Mouse (Mus musculus) bone marrow, adult 2 months (tissue): ENCODE data around the gene Aoc3. TPM values are rescaled to one million over a fixed set of nuclear protein-coding genes. Genes with fewer than 3 reads are reported as not detected.

Experiments
- H3K27ac ChIP-seq: fragments of 200-500 bp; 2 replicates; pipeline ENCODE4 v1.5.1; 2012; ENCODE audit warnings: low read depth, mild to moderate bottlenecking, control low read depth, inconsistent platforms, low read length; ENCODE audit not compliant: control insufficient read depth, poor library complexity, insufficient read depth
- H3K4me1 ChIP-seq: fragments of 200-500 bp; 2 replicates; pipeline ENCODE4 v1.6.1; 2011; ENCODE audit warnings: low read length; ENCODE audit not compliant: control insufficient read depth, insufficient read depth
- H3K4me3 ChIP-seq: fragments of 200-500 bp; replicated peaks from 2 replicates; pipeline ENCODE3; 2011; ENCODE audit warnings: mild to moderate bottlenecking, low read depth, low read length, control low read depth; ENCODE audit not compliant: control insufficient read depth
- CTCF ChIP-seq: fragments of 200-500 bp; IDR thresholded peaks from 2 replicates; pipeline ENCODE4 v1.5.1; 2011; ENCODE audit warnings: low read length, control low read depth; ENCODE audit not compliant: control insufficient read depth, insufficient read depth
- POLR2A ChIP-seq: fragments of 200-500 bp; IDR thresholded peaks from 2 replicates; pipeline ENCODE4 v1.6.1; 2011; ENCODE audit warnings: low read depth, mild to moderate bottlenecking, control low read depth, low read length, borderline replicate concordance; ENCODE audit not compliant: control insufficient read depth
- WGBS: fragments of 180-500 bp; shearing (Covaris S2); methylation state at CpG from one replicate; pipeline ENCODE4 v1.1.7; 2018; 5-methylcytosine and 5-hydroxymethylcytosine counted together
- polyA plus RNA-seq: library from polyadenylated mRNA; stranded (reverse); fragments of >200 nt; gene quantifications from 2 replicates; pipeline ENCODE4 v1.2.4, GENCODE M21; 2011; ENCODE audit warnings: low replicate concordance; ENCODE audit not compliant: missing spikeins, insufficient read depth, insufficient read length

Aoc3 gene
- polyA plus RNA-seq, 1 experiment, result 0.82 TPM

GRCm38 (mm10) chr11:101351721-101352111 is 21.3 kb downstream of the Aoc3 start:
- Histone ChIP-seq H3K4me1 (no peaks in the 10 kb centered on the region), H3K27ac (no peak overlapping the region), H3K4me3 (no peak overlapping the region)
- WGBS, result 70% methylated on average over 3 of the region's 3 CpGs
- TF ChIP-seq CTCF (no peak), POLR2A (no peak)

- peaks cover 2% of the 10 kb centered on the region; the same call in 1 of the 2 replicates for H3K4me1 ChIP-seq
- WGBS, result 89% methylated on average over 12 of the region's 12 CpGs
- H3K4me3 ChIP-seq, result no peak overlapping the region
- no peak overlapping the region for H3K27ac ChIP-seq
- TF ChIP-seq CTCF, result no peak
- no peak for TF ChIP-seq POLR2A
Observed at GRCm38 (mm10) chr11:101353436-101353835, 23.0 kb downstream of the Aoc3 start.

- TF ChIP-seq CTCF (no peak), POLR2A (no peak)
- Histone ChIP-seq H3K4me1 (peaks cover 2% of the 10 kb centered on the region; the same call in 1 of the 2 replicates), H3K27ac (no peak overlapping the region), H3K4me3 (no peak overlapping the region)
- 85% methylated on average over 5 of the region's 5 CpGs for WGBS
Observed at GRCm38 (mm10) chr11:101354438-101355010, 24.1 kb downstream of the Aoc3 start.

DNA sequence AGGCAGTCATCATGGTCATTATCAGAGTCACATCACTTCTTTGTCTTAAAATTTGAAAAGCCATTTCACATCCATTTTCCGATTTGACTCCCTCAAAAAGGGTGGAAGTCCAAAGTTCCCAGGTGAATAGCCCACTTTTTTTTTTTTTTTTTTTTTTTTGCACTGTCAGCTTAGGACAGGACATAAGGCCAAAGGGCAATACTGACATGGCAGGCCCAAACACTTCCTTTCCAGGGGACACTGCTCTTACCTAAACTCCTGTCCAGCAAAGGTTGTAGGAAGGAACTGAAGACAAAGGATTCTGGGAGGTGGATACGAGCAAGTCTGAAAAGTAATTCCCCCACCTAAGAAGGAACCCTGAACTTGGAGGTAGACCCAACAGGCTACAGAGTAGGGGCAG is 25.5 kb downstream of the Aoc3 start:
- peaks cover 2% of the 10 kb centered on the region; the same call in 1 of the 2 replicates for H3K4me1 ChIP-seq
- TF ChIP-seq POLR2A, result no peak
- TF ChIP-seq CTCF, result no peak
- WGBS, result 68% methylated on average over 2 of the region's 2 CpGs
- no peak overlapping the region for H3K27ac ChIP-seq
- no peak overlapping the region for H3K4me3 ChIP-seq

GRCm38 (mm10) chr11:101357505-101358182 is 27.2 kb downstream of the Aoc3 start:
- peaks cover 2% of the 10 kb centered on the region; the same call in 1 of the 2 replicates for H3K4me1 ChIP-seq
- 17% methylated on average over 3 of the region's 3 CpGs for WGBS
- TF ChIP-seq POLR2A (no peak), CTCF (no peak)
- H3K4me3 ChIP-seq, result no peak overlapping the region
- no peak overlapping the region for H3K27ac ChIP-seq

- TF ChIP-seq POLR2A (no peak), CTCF (no peak)
- Histone ChIP-seq H3K27ac (no peak overlapping the region), H3K4me3 (no peak overlapping the region), H3K4me1 (peaks cover 2% of the 10 kb centered on the region; the same call in 1 of the 2 replicates)
- WGBS, result 82% methylated on average over 9 of the region's 9 CpGs
Observed at GRCm38 (mm10) chr11:101359776-101360175, 29.4 kb downstream of the Aoc3 start.

- Histone ChIP-seq H3K4me1 (peaks cover 2% of the 10 kb centered on the region; the same call in 1 of the 2 replicates), H3K4me3 (no peak overlapping the region), H3K27ac (no peak overlapping the region)
- 25% methylated on average over 3 of the region's 3 CpGs for WGBS
- TF ChIP-seq POLR2A (no peak), CTCF (no peak)
Observed at GRCm38 (mm10) chr11:101360651-101361113, 30.3 kb downstream of the Aoc3 start.

DNA sequence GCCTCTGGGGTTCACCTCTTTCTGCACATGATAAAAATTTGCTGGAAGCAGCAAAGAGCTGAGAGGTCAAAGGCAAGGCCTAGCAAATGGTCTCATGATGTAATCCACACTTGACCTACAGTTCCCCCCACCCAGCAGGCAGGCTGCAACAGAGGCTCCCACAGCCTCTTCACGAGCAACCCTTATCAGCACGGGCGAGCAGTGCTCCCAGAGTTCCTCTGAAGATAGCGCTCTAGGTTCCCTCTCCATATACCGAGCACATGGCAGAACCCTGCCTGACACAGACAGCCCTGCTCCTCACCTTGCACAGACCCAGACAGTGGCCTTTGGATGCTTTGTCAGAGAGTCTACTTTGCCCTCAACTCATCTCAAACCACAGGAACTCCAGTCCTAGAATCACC is 34.1 kb downstream of the Aoc3 start:
- Histone ChIP-seq H3K27ac (no peak overlapping the region; the same call in 1 of the 2 replicates), H3K4me3 (no peak overlapping the region), H3K4me1 (no peaks in the 10 kb centered on the region)
- 50% methylated on average over 5 of the region's 5 CpGs for WGBS
- TF ChIP-seq CTCF, result no peak
- TF ChIP-seq POLR2A, result no peak

DNA sequence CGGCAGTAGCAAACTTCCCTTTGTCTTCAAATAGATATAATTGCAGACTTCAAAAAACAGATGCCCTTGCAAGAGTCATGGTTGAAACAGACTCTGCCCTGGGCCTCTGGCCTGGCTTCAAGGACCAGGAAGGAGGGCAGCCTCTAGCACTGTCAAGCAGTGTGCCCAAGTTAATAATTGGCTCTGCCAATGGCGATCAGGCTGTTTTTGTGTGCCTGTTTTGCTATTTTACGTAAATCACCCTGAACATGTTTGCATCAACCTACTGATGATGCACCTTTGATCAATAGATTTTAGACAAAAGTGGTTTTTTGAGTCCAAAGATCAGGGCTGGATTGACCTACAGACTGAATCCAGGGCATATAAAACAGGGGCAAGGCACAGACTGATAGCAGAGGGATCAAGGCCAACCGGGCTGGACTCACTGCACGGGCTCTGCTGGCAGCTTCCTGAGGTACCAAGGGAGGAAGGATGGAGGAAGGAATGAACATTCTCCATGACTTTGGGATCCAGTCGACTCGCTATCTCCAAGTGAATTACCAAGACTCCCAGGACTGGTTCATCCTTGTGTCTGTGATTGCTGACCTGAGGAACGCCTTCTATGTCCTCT is 37.0 kb downstream of the Aoc3 start, which contains the start of gene G6pc:
TSS of gene G6pc (plus strand) at position 236 of the 610 bp plus-strand sequence.
- Histone ChIP-seq H3K4me1 (no peaks in the 10 kb centered on the region), H3K27ac (no peak within 1 kb of the TSS), H3K4me3 (no peak within 1 kb of the TSS)
- no peak for TF ChIP-seq CTCF
- no peak for TF ChIP-seq POLR2A
- WGBS, result 87% methylated on average over 8 of the region's 8 CpGs
